Mouse (Mus musculus) ovary, adult 18-20 months (tissue): ENCODE measurements at regions not wholly inside any gene's neighbourhood (a gene's known extent, or its start where the extent isn't known, plus 50 kb on each side); places are given as distances from the start of the nearest gene placed in this dataset.

ENCODE experiments used
- DNase-seq: peaks from one replicate; pipeline ENCODE4 v3.0.0; 2022; ENCODE audit warnings: low spot score, mixed read lengths

DNA sequence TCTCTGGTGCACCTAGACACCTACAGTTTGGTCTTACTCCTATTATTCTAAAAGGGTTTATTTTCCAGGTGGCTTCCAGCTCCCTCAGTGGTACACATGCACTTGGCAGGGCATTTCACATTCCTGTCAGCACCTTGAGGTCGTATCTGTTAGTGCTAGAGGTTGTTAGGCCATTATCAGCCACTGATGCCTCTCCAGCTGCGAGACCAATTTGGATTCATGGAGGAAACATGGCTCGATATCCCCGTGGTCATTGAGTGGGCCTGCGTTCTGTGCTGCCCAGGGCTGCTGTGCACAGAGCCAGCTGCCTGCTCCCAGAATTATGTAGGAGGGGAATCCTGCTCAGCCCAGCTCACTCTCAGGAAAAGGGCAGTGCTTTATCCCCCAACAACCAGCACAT, 60.1 kb upstream of the Irx1 start:
- DNase-seq: no peak

- DNase-seq: no peak
Measured at GRCm38 (mm10) chr13:72043930-72044470, 80.5 kb upstream of the Irx1 start.

DNA sequence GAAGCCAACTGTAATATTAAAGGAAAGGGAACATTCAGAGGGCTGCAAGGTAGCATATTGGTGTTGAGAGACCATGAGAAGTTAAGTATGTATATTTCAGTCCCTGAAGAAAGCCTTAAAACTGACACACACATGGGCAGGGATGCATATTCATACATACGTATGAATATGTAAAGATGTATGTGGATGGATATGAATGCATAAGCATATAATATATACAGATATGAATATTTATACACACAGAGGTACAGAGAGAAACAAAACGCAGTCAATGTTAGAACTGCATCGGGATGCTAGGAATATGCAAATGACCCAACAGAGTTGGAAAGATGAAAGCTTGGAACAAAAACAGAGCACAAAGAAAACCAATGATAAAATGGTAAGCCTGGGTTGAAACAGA, 92.9 kb upstream of the Irx1 start:
- no peak for DNase-seq

DNA sequence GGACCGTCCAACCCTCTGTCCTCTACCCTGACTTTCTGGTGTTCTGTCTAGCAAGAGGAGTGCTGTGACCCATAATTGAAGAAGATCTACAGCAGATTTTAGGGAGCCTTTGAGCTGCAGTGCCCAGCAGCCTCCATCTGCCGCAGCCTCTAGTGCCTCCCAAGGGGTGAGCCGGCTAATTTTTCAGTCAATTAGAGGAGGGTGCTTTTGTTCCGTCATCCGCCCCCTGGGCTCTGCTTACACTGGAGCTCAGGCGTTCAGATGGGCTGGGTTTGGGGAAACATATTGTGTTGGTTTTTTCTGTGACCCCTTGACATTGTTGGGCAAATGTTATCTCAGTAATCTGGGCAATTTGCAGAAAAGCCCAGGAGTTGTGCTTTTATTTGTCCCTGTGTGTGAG, 98.1 kb upstream of the Irx1 start:
- DNase-seq: no peak

GRCm38 (mm10) chr13:72063278-72063761, 99.8 kb upstream of the Irx1 start:
- no peak for DNase-seq

DNA sequence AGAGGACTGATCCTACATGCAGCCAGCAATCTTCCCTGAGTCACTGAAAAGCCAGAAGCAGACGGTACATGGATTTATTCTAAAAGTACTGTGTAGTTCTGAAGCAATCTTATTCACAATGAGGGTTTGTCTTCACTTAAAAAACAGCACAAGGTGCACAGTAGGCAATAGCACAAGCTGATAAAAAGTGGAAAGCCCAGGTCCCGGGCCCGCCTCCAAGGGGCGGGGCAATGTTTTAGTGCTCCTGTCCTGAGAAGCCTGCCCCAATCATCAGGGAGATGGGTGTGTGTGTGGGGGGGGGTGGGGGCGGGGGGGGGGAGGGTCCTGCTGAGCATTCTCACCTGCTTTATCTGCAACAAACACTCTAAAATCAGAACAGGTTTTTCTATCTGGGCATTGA, 133.1 kb upstream of the Irx1 start:
- DNase-seq: no peak

DNA sequence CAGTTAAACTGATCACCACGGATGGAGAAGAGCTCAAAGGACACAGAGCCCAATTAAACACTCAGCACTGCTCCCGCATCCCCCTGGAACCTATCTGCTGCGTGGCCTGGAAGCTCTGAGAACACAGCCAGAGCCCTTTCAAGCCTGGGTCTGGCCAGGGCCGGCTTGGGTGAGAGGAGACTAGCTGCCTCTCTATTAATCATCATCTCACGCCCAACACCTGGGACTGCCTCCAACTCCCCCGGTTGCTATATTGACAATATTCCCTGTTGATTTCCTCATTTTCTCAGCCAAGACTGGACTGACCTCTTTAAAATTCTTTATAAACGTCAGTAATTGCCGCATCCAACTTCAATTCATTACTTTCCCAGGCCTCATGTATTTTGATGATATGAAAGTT, 133.7 kb upstream of the Irx1 start:
- no peak for DNase-seq

DNA sequence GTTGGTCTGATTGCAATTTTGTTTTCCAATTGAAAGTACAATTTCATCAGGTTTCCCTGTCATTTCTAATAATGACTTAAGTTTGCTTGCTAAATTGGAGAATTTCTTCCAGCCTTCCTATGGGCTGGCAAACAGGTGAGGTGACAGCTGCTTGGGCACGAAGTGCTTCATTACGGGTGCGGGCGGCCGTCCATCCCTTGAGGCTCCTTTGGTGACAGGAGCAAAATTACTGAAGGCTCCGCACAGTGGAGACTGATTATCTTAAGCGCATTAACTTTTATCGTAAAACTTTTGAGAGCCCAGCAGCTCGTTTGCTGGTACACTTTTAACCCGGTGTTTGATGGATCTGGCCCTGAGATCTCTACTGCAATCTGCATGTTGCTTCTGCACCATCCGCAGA, 134.3 kb upstream of the Irx1 start:
- no peak for DNase-seq

GRCm38 (mm10) chr13:72100741-72101140, 137.2 kb upstream of the Irx1 start:
- DNase-seq: no peak

DNA sequence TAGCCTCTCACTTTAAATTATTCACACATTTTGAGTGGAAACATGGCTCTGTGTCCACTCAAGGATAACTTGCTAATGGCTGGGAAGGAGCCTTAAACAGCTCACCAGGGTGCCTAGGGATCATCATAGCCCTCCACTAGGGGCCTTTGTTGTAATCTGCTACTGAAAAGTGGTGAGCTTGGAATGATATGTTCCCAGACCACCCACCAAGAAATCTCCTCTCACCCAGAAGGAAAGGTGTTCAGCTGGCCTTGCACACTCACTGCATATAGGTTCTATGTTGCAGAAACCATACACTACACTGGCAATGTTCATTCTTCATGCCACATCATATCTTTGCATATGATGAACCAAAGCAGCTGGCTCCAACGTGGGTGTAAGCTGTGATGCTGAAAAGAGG, 145.1 kb upstream of the Irx1 start:
- no peak for DNase-seq

DNA sequence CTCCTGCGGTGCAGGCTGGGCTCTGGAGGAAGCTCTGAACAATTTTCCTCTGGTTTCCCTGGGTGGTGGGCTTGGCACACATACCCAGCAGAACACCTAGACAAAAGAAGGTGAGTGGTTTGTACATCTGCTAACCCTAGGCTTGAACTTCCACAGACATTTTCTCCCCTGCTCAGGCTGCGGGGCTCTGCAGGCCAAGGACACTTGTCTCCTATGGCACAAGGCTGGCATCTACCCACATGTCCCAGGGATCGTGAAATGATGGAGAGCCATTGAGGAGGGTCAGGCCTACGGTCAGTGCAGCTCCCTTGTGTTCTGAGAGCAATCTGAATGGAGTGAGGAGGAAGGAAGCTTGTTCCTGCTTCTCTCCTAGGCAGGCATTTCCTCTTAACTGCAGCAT, 150.4 kb upstream of the Irx1 start:
- no peak for DNase-seq

DNA sequence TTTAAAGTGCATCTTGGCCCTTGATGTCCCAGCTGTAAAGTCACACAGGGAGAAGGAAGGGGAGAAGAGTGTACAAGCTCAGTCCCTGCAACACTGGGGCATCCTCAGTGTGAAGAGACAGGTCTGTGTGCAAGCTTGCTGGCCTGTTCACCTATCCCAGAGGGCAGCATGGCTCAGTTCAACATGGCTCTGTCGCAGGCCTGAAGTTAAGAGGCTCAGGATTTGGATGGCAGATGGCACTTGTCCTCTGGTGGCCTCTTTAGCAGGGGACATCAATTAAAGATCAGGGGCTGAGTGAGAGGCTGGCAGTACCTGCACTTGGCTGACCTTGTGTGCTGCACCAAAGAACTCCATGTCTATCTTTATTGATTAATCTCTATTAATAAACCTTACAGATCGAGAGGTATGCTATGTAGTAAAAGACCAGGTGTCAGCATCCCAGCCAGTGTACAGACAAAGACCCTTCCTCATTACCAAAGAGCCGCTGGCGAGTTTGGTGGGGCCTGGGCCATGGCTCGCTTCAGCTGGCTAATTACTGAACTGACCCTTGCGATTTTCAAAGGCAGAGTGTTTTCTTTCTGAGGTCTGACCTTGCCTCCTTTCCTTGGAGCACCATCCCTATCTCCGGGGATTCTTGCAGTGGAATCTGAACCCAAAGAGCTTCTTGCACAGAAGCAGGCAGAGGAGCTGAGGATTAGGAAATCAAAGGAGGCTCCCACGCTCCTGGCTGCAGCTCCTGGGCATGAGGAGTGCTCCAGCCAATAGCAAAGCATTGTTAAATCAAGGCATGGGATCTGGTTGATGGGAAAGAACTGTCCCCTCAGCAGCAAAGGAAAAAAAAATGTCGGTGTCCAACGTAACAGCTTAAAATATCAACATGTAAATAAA, 151.5 kb upstream of the Irx1 start:
- no peak for DNase-seq

GRCm38 (mm10) chr13:72120467-72120866, 156.9 kb upstream of the Irx1 start:
- no peak for DNase-seq

DNA sequence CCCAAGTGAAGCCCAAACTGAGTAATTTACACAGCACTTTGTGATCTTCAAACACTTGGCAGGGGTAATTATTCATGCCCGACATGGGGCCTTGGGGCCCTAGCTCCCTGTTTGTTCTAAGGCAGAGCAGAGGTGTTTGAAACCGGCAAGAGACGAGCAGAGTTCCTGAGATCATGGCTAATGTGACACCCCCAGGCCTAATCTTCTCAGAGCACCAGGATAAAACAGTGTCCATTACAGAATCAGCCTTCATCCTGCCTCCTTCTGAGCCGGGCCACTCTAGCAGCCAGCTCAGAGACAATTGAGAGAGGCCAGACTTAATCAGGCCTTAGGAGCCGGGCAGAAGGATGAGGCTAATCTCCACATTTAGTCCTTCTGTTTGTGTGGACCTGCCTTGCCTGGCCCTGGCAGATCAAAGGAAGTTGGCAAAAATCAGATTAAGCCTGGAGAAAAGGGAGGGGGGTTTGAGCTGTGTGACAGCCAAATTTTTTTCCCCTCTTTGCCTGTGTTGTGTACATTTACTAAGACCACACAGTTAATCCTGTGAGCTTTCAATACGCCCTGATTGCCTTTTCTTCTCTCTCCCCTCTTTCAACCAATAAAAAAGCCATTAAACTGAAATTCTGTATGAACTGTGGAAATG, 157.5 kb upstream of the Irx1 start:
- no peak for DNase-seq

DNA sequence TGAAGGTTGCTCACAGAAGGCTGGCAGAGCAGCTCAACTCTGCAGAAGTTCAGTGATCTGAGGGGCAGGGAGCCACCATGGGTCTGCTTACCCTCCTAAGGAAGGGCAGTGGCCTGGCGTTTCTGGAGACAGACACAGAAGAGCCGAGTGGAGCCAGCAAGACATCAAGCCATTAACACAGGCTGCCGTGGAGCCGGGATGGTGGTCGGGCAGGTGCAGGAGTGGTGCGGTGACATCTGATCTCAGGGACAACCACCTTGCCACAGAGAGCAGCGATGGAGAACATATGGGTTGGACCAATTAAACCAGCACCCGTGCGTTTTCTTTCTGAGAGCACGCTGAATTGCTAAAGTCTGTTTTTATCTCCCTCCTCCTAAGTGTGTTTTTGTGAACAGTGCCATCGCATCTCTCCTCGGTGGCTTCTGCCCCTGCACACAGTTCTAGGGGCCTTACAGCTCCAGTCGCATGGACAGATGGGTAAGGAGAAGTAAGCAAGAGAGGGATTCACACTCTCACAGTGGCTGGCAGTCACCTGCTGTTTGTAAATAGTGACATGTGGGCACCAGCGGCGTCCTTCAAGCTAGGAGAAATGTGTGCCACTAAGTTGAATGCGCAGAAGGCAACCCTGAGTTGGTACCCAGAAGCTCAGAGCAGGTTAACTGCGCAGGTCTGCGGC, 158.2 kb upstream of the Irx1 start:
- no peak for DNase-seq

- DNase-seq: no peak
Measured at GRCm38 (mm10) chr13:72122230-72122627, 158.7 kb upstream of the Irx1 start.

DNA sequence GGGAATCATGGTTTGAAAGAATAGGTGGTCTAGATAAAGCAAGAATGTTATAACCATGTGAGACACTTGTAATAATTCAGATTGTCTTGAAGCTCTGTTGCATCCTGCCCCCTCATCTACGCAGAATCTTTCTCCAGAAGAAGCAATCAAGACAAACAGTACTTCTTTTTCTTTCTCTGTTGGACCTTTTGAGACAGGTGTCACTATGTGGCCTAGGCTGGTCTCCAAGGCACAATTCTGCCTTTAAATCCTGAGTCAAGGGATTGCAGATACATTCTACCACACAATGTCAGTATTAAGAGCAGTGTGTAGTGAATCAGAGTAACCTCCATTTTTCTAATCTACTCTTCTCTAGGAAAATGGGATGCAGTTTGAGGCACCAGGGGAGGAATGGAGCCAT, 164.8 kb upstream of the Irx1 start:
- no peak for DNase-seq

DNA sequence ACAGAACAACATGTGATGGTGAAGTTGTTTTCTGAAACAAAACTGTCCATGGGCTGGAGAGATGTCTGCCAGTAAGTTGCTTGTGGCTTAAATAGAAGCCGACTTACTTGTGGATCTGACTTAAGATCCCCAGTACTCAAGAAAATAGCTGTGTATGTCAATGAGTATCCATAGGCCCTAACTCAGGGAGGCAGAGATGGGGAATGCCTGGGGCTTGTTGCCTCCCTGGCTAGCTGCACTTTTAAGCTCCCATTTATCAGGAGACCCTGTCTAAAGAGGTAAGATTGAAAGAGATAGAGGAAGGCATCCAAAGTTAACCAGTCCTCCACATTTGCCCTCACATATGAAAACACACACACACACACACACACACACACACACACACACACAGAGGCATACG, 167.8 kb upstream of the Irx1 start:
- DNase-seq: no peak

DNA sequence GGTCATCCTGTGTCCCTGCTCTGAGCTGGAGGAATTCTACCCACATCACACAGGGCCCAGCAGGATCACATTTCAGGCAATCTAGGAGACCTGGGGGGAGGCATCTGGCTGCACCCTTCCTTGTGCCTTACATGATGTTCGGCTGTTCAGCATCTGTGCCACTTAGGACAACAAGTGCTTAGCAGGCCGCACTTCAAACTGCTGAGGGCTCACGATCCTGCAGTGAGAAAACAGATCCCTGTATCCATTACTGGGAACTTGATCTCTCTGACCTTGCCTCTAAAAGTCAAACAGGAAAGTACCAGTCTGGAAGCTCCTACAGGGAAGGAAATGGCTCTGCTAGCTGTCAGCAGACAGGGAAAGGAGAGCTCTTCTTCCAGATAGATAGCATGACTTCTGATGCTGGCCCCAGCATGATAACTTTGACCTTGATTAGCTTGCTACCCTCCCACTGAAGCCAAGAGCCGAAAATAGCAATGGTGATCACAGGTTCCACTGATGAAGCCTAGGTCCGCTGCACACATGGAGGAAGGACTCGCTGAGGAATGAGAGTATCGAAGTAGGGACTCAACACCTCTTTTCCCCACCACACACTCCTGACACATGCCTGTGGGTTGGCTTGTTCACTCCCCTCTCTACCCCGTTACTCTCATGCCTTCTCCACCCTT, 170.7 kb upstream of the Irx1 start:
- DNase-seq: no peak

DNA sequence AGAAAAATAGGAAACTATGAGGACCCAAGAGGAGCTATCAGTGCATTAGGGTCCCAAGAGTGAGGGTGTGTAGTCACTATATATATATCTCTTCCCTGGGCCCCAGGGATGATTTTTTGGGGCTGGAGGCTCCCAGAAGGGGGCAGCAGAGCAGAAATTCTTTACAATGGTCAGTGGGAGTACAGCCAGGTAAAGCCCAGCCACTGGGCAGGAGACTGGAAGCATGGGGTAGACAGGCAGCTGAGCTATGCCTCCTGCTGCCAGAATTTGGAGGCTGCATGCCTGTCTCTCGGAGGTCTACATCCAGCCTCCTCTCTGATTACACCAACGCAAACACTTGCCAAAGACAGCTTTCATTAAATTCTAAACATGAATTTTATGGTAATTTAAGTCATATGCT, 202.7 kb upstream of the Irx1 start:
- DNase-seq: no peak

- no peak for DNase-seq
Measured at GRCm38 (mm10) chr13:72167434-72167833, 203.9 kb upstream of the Irx1 start.

- DNase-seq: no peak
Measured at GRCm38 (mm10) chr13:72183636-72184035, 220.1 kb upstream of the Irx1 start.
